Mouse (Mus musculus) layer of hippocampus, postnatal 36 days (tissue): ENCODE results near the gene Acsl4. TPM values are rescaled to one million over a fixed set of nuclear protein-coding genes. Genes with fewer than 3 reads are reported as not detected.

Source experiments
- DNase-seq, 2 experiments: peaks; one replicate each; pipeline ENCODE4 v3.0.0; 2022
- total RNA-seq, 2 experiments: library from RNA; stranded (reverse); gene quantifications; 2 replicates each; pipeline ENCODE4 v1.2.3; 2021

Gene Acsl4
- 10 to 100 TPM; 71.5 to 77.1 TPM for total RNA-seq

DNA sequence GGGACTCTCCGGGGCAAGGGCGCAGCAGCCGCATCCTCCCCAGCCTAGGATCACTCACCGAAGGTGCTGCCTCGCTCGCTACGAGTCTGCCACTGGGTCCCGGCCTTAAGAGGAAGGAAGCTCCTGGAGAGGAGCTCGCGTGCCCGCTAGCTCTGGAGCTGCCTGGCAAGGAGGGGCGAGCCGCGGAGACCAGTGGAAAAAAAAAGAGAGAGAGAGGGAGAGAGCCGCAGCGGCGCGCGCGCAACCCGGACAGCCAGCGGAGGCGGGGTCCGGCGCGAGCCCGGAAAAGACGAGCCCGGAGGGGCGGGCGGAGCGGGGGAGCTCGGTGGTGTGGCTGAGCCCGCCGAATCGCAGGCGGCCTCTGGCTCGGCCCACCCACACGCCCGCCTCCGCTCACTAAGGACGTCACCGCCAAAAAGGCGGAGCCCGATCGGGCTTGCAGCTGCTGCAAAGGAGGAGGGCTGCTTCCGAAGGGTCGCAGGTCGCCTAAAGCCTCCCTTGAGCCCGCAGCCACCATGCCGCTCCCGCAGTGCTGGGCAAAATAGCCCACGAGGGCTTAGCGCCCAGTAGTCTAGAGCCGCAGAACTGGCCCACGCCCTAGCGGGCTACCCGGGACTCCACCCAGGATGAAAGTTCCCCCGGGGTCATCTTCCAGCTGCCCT, at the start of gene Acsl4:
TSS of gene Acsl4 (minus strand) at position 289 of the 662 bp plus-strand sequence.
- DNase-seq = peak; percentile 84 to 87

- DNase-seq = no peak
These were observed 47.7 kb upstream of the Acsl4 start for GRCm38 (mm10) chrX:142437971-142438504.

- no peak for DNase-seq
These were observed 42.5 kb upstream of the Acsl4 start for GRCm38 (mm10) chrX:142432846-142433245.

GRCm38 (mm10) chrX:142427111-142427510, 36.8 kb upstream of the Acsl4 start:
- no peak for DNase-seq

DNA sequence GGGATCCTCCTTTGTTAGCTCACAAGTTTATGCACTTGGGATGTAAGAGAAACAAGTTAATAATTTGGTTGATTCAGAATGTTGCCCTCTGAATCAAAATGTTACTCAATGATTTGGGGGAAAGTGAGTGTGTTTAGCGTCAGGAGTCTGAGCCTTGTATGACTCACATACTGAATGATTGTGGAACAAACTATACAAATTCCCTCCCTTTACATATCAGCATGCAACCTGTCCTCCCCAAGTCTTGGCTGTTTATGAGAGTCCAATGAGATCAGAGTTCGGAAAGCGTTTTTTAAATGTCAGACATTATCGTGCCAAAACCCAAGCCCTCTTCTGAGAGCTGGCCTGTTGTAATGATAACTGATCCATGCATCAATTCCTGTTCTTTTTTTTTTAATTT, 36.3 kb upstream of the Acsl4 start:
- no peak for DNase-seq

GRCm38 (mm10) chrX:142413884-142414283, 23.5 kb upstream of the Acsl4 start:
- no peak for DNase-seq

GRCm38 (mm10) chrX:142410060-142410459, 19.7 kb upstream of the Acsl4 start:
- no peak for DNase-seq

GRCm38 (mm10) chrX:142409338-142409737, 19.0 kb upstream of the Acsl4 start:
- DNase-seq = no peak

DNA sequence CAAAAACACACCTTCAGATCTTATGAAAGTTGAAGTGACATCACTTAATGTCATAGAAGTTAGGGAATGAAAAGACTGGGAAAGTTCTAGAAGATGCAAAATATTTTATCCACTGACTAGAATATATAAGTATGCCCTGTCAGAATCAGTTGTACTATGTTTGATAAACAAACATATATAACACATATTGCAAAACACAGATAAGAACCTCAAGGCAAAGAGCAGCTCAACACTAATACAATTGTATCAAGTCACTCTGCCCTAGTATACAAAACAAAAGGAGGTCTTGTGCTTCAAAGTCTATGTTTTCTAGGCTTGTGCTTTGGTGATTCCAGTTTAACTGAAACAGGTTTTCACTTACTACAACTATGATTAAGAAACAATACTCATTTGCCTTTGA, 12.8 kb upstream of the Acsl4 start:
- DNase-seq = no peak

- DNase-seq = no peak
These were observed 8.3 kb upstream of the Acsl4 start for GRCm38 (mm10) chrX:142398621-142399020.

- DNase-seq = no peak
These were observed 552 bp upstream of the Acsl4 start for GRCm38 (mm10) chrX:142390909-142391265.

GRCm38 (mm10) chrX:142389581-142390159, 665 bp downstream of the Acsl4 start:
- peak; percentile 7 to 16 for DNase-seq

DNA sequence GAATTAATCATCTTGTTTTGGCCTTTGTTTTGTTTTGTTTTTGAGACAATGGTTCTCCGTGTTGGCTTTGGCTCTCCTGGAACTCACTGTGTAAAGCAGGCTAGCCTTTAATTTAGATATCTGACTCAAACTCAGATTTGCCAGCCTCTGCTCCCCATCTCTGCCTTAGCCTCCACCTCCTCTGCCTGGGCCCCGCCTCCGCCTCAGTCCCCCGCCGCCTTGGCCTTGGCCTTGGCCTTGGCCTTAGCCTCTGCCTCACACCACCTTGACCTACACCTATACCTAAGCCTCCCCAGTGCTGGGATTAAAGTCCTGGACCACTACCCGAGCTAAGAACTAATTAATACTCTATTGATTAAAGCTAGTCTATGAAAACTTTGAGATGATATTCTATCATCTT, 2.2 kb downstream of the Acsl4 start:
- DNase-seq = no peak

DNA sequence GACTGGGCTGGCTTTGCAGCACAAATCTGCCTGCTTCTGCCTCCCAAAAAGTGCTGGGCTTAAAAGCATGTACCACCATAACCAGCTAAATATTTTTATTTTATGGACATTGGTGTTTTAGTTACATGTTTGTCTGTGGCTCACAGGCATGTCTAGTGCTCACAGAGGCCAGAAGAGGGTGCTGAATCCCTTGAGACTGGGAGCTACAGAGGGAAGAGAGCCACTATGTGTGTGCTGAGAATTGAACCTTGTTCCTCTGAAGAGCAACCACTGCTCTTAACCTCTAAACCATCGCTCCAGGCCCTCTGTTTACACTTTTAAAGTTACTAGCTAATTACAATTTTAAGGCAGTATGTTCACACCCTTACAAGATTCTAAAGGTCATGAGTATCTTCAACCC, 2.7 kb downstream of the Acsl4 start:
- no peak for DNase-seq

DNA sequence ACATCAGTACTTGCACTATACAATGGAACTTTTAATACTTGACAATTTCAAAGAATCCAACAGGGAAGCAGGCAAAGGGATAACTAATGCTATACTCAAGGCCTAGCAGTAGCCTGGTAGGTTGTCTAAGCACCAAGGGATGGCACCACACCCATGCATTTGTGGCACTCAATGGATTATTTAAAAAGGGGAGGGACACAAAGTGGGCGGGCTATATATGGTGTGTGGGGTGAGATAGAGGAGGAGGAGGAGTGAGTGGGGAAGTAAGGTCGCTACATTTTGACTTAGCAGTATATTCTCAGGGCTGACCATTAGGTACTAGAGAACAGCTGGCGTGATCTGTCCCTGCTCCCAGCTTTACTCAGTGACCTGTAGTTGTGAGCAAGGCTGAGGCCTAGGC, 5.4 kb downstream of the Acsl4 start:
- no peak for DNase-seq

GRCm38 (mm10) chrX:142379894-142380293, 10.4 kb downstream of the Acsl4 start:
- no peak for DNase-seq

- DNase-seq = no peak
These were observed 12.3 kb downstream of the Acsl4 start for GRCm38 (mm10) chrX:142378048-142378447.

GRCm38 (mm10) chrX:142377358-142377757, 13.0 kb downstream of the Acsl4 start:
- DNase-seq = no peak

- DNase-seq = no peak
These were observed 13.6 kb downstream of the Acsl4 start for GRCm38 (mm10) chrX:142376747-142377146.

DNA sequence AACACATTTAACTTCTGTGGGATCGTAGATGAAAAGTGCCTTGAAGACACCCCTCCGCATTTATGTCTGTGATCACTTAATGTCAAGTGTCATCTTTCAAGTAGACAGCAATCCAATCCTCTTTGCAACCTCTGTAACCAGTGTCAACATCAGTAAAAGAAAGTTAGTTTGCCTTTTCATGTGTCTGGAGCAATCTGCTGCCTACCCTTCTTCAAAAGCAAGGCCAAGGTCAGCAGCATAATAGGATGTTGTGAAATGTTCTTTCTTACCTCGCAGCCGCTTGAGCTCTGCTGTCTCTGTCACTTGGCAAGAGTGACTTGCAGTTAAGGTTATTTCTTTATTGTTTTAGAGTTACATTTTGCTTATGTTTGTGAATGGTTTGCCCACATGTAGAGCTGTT, 14.8 kb downstream of the Acsl4 start:
- no peak for DNase-seq

DNA sequence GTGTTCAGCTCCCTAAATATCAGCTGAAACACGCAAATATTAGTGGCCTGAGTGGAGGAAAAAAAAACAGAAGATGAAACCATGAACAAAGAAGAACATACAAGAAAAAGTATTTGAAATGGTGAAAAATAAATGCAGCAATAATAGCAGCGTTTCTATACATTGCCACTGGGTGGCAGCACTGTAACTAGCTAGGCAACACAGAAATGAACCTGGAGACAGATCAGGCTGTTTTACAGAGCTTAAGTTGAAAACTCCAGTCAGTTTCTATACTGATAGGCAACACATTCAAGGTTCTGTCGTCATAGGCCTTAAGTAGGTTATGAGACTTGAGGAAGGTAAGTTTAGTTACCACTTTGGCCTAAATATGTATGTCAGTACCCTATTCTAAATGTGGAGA, 17.9 kb downstream of the Acsl4 start:
- DNase-seq = no peak

- DNase-seq = no peak
These were observed 20.4 kb downstream of the Acsl4 start for GRCm38 (mm10) chrX:142369935-142370334.

- DNase-seq = no peak
These were observed 26.5 kb downstream of the Acsl4 start for GRCm38 (mm10) chrX:142363882-142364281.

- no peak for DNase-seq
These were observed 31.3 kb downstream of the Acsl4 start for GRCm38 (mm10) chrX:142359031-142359430.
